Mouse (Mus musculus): Measurements from ENCODE around the gene Anks1.
A peak's percentile ranks its signal among the peaks of the same experiment; 100 is the strongest.

Gene Anks1

DNA sequence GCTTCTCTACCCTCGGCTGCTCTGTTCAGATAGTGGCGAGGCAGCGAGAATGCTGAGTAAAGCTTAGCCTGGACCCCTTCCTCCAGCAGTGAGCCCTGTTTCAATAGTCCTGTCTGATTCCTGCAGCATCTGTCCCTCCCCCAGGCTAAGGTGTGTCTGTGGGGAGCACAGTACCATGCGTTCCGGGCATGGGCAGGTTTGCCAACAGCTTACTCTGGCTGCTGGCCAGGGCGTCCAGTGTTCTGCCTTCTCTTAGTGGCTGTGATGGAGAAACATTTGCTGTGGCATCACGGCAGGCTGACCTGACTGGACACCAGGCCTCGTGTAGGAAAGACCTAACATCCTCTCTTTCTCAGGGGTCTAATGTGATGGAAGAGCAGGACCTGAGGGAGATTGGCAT, 141.1 kb downstream of the Anks1 start:
- no peak for DNase-seq (ENCODE audit: low read depth, low spot score)

GRCm38 (mm10) chr17:28052293-28052863, 143.3 kb downstream of the Anks1 start:
- no peak for DNase-seq (ENCODE audit: low read depth, low spot score)

DNA sequence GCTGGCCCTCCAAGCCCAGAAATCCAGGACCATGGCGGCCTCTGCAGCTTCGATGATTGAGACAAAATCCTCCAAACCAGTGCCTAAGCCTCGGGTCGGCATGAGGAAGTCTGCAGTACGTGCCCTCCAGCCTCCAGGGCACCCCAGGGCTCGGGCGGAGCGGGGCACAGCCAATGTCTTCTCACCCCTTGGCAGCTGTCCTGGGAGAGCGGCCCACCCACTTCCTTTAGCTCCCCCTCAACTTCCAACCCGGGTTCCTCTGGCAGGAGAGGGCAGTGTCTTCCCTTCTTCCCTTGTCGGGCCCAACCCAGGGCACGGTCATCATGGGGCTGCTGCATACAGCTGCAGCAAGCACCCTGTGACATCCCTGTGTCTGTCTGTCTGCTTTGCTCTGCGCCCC, 149.2 kb downstream of the Anks1 start:
- no peak for DNase-seq (ENCODE audit: low read depth, low spot score)

- DNase-seq (ENCODE audit: low read depth, low spot score), result no peak
Observed at GRCm38 (mm10) chr17:28060681-28061080, 151.6 kb downstream of the Anks1 start.

DNA sequence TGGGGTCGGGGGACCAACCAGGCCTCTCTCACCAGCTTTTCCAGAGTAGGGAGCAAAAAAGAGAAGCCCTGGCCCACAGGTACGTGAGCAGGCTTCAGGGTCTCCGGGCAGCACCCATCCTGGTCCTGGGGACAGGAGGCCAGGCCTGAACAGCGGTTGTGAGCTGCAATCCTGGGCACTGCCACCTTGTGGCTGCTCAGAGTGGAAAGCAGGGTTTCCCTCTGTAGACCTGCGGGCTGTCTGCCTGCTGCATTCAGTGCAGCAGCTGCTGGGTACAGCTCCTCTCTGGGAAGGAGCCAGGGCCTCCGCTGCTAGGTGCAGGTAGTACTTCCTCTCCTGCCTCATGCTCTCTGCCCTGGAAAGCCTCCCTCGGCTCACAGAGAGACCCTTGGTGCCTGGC, 152.4 kb downstream of the Anks1 start:
- DNase-seq (ENCODE audit: low read depth, low spot score), result no peak

DNA sequence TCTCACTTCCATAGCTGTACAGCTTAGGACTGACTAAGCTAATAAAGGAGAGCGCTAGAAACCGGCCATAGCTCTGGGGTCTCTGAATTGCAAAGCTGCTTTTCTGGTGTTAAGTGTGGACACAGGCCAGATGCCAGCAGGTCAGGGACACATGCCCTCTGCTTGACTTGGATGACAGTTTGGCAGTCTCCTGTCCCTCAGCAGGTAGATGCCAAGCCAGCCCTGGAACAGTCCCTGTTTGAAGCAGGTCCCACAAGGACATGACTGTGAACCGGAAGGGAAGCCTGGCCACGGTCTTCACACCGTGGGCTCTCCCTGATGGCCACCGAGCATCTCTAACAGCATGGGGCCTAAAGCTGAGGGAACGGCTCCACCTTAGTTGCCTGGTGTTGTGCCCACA, 153.6 kb downstream of the Anks1 start:
- no peak for DNase-seq (ENCODE audit: low read depth, low spot score)

GRCm38 (mm10) chr17:28063163-28063562, 154.1 kb downstream of the Anks1 start:
- no peak for DNase-seq (ENCODE audit: low read depth, low spot score)

GRCm38 (mm10) chr17:28067303-28067702, 158.2 kb downstream of the Anks1 start:
- DNase-seq (ENCODE audit: low read depth, low spot score), result no peak

DNA sequence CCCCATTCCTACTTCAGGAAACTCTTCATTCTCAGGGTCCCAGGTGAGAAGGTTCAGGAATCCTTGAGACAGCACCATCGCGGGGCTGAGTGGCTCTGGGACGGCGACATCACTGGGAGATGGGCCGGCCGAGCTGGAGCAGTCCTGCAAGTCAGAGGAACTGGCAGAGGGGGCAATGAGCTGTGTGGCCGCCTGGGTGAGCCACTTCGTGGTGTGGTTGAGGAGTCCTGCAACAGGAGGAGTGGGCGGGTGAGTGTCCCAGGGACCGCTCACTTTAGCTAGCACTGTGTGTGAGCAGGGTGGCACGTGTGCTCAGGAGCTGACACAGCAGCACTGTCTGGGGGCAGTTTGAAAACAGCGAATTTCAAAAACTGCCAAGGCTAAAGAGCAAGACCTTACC, 160.3 kb downstream of the Anks1 start:
- no peak for DNase-seq (ENCODE audit: low read depth, low spot score)

GRCm38 (mm10) chr17:28070256-28070655, 161.2 kb downstream of the Anks1 start:
- DNase-seq (ENCODE audit: low read depth, low spot score), result no peak

- DNase-seq (ENCODE audit: low read depth, low spot score), result no peak
Observed at GRCm38 (mm10) chr17:28072730-28073129, 163.6 kb downstream of the Anks1 start.

GRCm38 (mm10) chr17:28074486-28074885, 165.4 kb downstream of the Anks1 start:
- no peak for DNase-seq (ENCODE audit: low read depth, low spot score)

DNA sequence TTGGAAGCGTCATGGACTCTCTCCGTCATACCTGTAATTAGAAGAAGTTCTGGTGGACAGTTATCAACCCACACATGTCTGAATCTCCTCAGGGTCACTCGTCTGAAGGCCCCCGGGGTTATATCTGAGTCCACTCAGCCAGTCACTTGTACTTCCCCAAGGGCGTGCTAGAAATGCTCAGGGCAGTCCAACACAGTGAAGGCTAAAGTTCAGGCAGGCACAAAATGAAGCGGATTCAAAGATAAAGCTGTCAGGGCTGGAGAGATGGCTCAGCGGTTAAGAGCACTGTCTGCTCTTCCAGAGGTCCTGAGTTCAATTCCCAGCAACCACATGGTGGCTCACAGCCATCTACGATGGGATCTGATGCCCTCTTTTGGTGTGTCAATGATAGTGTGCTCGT, 168.9 kb downstream of the Anks1 start:
- no peak for DNase-seq (ENCODE audit: low read depth, low spot score)

DNA sequence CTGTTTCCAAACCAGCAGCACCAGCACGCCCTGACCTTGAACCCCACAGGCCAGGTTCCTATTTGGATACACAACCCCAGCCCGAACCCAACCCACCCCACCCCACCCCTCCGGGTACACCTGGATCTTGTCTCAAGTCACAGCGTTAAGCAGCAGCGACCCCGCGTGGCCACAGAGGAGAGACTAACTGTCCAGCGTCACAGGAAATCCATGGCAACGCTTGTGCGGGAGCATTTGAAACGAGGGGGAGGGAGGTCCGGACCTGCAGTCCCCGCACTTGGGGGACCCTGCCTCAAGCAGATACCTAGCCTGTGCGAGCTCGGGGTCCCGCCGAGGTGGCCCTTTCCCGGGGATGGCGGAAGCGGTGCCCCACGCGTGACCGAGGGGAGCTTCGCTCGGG, 170.5 kb downstream of the Anks1 start:
- peak; percentile 89 for DNase-seq (ENCODE audit: low read depth, low spot score)

DNA sequence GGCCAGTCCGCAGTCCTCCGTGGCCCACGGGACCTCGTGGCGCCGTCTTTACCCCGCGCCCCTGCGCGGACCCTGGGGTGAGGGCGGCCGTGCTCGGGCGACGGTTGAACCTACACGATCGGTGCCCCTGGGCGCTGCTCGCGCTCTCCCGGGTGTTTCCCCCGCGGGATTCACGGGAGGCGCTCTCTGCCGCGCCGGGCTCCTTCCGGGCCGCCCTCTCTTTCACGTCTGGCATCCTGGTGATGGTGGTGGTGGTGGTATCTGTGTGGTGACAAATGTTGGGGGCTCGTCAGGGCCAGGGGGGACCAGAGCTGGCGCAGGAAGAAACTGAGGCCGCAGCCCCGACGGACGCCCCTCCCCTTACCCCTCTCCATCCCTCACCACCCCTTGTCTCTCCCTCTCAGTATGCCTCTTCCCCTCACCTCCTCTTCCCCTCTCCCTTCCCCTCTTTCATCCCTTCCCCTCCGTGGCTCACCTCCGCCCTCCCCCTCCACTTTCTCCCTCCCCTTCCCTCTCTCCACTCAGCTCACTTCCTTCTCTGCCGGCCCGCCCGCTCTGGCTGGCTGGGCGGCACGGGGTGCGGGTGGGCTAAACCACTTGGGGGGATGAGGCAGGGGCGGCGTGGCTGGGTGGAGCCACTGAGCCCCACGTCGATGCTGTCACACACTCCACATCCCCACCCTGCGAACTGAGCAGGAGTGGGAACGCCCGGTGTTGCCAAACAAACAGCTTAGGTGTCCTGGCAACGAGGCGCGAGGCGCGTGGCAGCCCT, 171.1 kb downstream of the Anks1 start, which contains the start of gene Tcp11:
Gene Tcp11 (minus strand): TSS at position 595 of the 772 bp plus-strand sequence.
- peak; percentile 75 for DNase-seq (ENCODE audit: low read depth, low spot score)

DNA sequence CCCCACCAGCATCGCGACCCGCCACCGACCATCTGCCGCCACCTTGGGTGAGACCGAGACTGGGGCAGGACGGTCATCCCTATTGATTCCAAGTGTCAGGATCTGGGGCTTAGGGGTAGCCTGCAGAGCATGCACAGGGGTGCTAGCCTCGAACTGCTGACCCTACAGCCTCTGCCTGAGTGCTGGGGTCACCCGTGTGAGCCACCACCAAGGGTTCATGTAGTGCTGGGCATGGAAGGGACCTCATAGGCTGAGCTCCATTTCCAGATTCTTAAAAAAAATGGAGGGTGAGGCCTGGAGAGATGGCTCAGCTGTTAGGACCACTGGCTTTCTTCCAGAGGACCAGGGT, 171.7 kb downstream of the Anks1 start:
- DNase-seq (ENCODE audit: low read depth, low spot score), result no peak

DNA sequence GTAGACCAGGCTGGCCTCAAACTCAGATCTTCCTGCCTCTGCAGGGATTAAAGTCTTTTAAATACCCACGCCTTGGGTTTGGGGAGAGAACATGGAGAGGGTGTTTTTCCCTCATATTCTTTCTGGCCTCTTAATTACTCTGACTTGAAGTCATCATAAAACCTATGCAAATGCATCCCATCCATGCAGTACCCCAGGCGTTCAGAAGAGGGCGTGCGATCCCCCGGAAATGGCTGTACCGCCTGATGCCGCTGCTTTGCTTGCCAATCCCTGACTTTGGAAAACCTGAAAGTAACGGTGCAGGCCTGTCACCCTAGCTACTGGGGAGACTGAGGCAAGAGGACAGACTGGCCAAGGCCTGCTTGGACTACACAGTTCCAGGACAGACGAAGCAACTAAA, 172.3 kb downstream of the Anks1 start:
- no peak for DNase-seq (ENCODE audit: low read depth, low spot score)

DNA sequence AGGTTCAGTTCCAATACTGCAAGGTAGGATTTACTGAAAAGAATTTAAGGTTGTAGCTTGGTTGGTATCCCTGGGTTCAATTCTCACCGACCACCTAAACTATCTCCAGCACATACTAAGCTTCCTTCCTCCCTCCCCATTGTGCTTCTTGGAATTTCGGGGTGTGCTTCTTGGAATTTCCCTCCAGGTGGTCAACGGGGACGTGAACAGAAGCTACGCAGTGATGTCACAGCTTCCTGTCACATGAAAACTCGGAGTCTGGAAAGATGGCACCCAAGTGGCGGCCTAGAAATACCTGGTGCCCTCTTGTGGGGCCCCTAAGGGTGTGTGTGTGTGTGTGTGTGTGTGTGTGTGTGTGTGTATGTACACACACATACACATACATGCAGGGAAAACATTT, 172.8 kb downstream of the Anks1 start:
- DNase-seq (ENCODE audit: low read depth, low spot score), result no peak

GRCm38 (mm10) chr17:28082863-28083262, 173.8 kb downstream of the Anks1 start:
- DNase-seq (ENCODE audit: low read depth, low spot score), result no peak

- DNase-seq (ENCODE audit: low read depth, low spot score), result no peak
Observed at GRCm38 (mm10) chr17:28084395-28084905, 175.3 kb downstream of the Anks1 start.

GRCm38 (mm10) chr17:28084964-28085363, 175.9 kb downstream of the Anks1 start:
- peak; percentile 83 for DNase-seq (ENCODE audit: low read depth, low spot score)

GRCm38 (mm10) chr17:28087430-28087829, 178.3 kb downstream of the Anks1 start:
- DNase-seq (ENCODE audit: low read depth, low spot score), result no peak

GRCm38 (mm10) chr17:28088718-28089117, 179.6 kb downstream of the Anks1 start:
- DNase-seq (ENCODE audit: low read depth, low spot score), result no peak

Data from embryo, embryonic 11.5 days (tissue).